Mouse (Mus musculus) bone marrow macrophage, adult 2 months (primary cell): ENCODE data around the gene Chil1.

Experiments used
- CTCF ChIP-seq: IDR thresholded peaks from 2 replicates; pipeline ENCODE4 v1.5.1; 2012; ENCODE audit warnings: low read depth, mild to moderate bottlenecking, low read length, moderate library complexity
- POLR2A ChIP-seq: IDR thresholded peaks from 2 replicates; pipeline ENCODE4 v1.6.1; 2012; ENCODE audit warnings: mild to moderate bottlenecking, low read depth, low read length, borderline replicate concordance

DNA sequence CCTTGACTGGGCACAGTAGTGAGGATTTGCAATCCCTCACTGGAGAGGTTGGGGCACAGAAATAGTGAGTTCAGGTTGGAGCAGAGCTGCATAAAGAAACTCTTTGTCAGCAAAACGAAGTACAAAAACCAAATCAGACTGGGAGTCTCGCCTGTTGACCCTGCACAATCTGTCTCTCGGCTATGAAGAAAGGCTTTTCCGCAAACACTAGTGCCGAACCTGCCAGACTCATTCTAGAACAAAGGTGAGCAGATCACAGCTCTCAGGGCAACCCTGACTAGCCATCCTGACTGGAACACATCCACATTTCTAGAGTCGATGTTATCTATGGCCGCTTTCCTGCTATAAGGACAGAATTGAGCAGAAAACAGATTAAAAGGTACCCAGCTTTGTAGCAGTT is 8.9 kb upstream of the Chil1 start:
- TF ChIP-seq CTCF: no peak
- TF ChIP-seq POLR2A: no peak
